Mouse (Mus musculus): ENCODE measurements around the gene Usf3.

DNA sequence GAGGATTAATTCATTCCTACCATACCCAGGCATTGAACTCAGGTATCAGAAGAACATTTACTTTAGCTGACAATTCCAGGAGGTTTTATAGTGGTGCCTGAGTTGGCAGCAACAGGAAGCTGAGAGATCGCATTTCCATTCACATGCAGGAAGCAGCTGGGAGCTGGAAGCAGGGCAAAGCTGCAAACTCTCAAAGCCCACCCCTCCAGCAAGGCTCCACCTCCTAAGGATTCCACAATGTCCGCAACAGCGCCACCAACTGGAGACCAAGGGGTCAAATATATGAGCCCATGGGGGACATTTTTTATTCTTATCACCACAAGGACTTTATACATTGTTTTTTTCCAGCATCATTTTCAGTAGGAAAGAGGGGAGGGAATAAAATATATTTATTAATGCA, 15.7 kb downstream of the Usf3 start:
- 0 out of 2 replicates have a peak, but pooled peaks have one; percentile 9 for TF ChIP-seq CTCF (IDR thresholded peaks at IDR 0.05; ENCODE audit: low read depth, low read length)
- no peak for TF ChIP-seq POLR2A (IDR thresholded peaks at IDR 0.05; ENCODE audit: extremely low read depth, insufficient read depth, low read length)

Measured in liver, adult 2 months (tissue).